Mouse (Mus musculus) urinary bladder, postnatal 36 days (tissue): ENCODE results near the gene Leng1.
A peak's percentile ranks its signal among the peaks of the same experiment; 100 is the strongest.

Experiments used
- DNase-seq, 2 experiments: peaks; one replicate each; pipeline ENCODE4 v3.0.0; 2022; ENCODE audit warnings: low spot score in 2 of 2, mixed read lengths in 1 of 2

The Leng1 gene

GRCm38 (mm10) chr7:3692382-3692986 lies 26.8 kb upstream of the Leng1 start, which contains the start of gene Tsen34:
TSS of gene Tsen34 (plus strand) at chr7:3692863.
- no peak for DNase-seq

- DNase-seq = no peak
These were observed 26.3 kb upstream of the Leng1 start for GRCm38 (mm10) chr7:3691919-3692318.

GRCm38 (mm10) chr7:3685400-3686187 lies 20.0 kb upstream of the Leng1 start:
- no peak for DNase-seq

GRCm38 (mm10) chr7:3684698-3685097 lies 19.1 kb upstream of the Leng1 start:
- DNase-seq = no peak

GRCm38 (mm10) chr7:3683908-3684550 lies 18.4 kb upstream of the Leng1 start:
- DNase-seq = no peak

GRCm38 (mm10) chr7:3677342-3677741 lies 11.7 kb upstream of the Leng1 start, which contains the start of gene Tmc4:
TSS of gene Tmc4 (minus strand) at chr7:3677553.
- peak; percentile 48 to 56 for DNase-seq

- DNase-seq = no peak
These were observed 10.7 kb upstream of the Leng1 start for GRCm38 (mm10) chr7:3676371-3676770.

GRCm38 (mm10) chr7:3675228-3675548 lies 9.5 kb upstream of the Leng1 start:
- no peak for DNase-seq

- DNase-seq = peak; percentile 60 to 80
These were observed 9.0 kb upstream of the Leng1 start for GRCm38 (mm10) chr7:3674507-3675227.

- DNase-seq = no peak
These were observed 1.3 kb upstream of the Leng1 start for GRCm38 (mm10) chr7:3666921-3667391.

GRCm38 (mm10) chr7:3664524-3665214 lies 971 bp downstream of the Leng1 start:
- peak in 1 of 2 experiments; percentile 22 for DNase-seq

- DNase-seq = no peak
These were observed 7.1 kb downstream of the Leng1 start for GRCm38 (mm10) chr7:3658578-3658977.

- no peak for DNase-seq
These were observed 8.7 kb downstream of the Leng1 start for GRCm38 (mm10) chr7:3656966-3657365.

GRCm38 (mm10) chr7:3646641-3647040 lies 19.0 kb downstream of the Leng1 start:
- no peak for DNase-seq

- no peak for DNase-seq
These were observed 19.5 kb downstream of the Leng1 start for GRCm38 (mm10) chr7:3646188-3646587.

GRCm38 (mm10) chr7:3645488-3646025 lies 20.1 kb downstream of the Leng1 start:
- DNase-seq = no peak

- DNase-seq = peak; percentile 96 to 99
These were observed 20.8 kb downstream of the Leng1 start, which contains the start of gene Cnot3 for GRCm38 (mm10) chr7:3644672-3645487. TSS of gene Cnot3 (plus strand) at chr7:3645268.

GRCm38 (mm10) chr7:3644348-3644671 lies 21.3 kb downstream of the Leng1 start:
- no peak for DNase-seq

- DNase-seq = no peak
These were observed 21.8 kb downstream of the Leng1 start for GRCm38 (mm10) chr7:3643843-3644242.

- DNase-seq = no peak
These were observed 22.2 kb downstream of the Leng1 start for GRCm38 (mm10) chr7:3643412-3643811.
